Mouse (Mus musculus) liver (tissue): ENCODE data around the gene Gm3336.

ENCODE experiments used
- DNase-seq: peaks from one replicate; pipeline ENCODE4 v3.0.0-alpha.2; 2020; ENCODE audit warnings: mixed read lengths

Gene Gm3336

DNA sequence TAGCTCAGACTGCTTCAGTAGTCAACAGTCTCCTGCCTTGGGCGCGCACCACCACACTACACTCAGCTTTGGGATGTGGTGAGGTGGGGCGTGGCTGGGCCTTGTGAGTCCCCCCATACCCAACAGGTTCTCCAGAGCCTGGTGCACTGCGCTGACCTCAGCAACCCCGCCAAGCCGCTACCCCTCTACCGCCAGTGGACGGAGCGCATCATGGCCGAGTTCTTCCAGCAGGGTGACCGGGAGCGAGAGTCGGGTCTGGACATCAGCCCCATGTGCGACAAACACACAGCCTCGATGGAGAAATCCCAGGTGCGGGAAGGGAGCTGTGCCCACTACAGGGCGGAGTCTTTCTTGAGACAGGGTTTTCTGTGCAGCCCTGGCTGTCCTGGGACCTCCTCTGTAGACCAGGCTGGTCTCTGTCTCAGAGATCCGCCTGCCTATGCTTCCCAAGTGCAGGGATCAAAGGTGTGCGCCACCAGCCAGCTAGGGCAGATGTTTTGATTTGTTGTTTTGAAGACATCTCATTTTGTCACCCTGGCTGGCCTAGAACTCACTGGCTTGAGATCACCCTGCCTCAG is 30.8 kb downstream of the Gm3336 start:
- DNase-seq = peak; percentile 3

- DNase-seq = no peak
These were observed 31.9 kb downstream of the Gm3336 start for GRCm38 (mm10) chr8:70750128-70750680.

GRCm38 (mm10) chr8:70752000-70752764 is 33.8 kb downstream of the Gm3336 start:
- peak; percentile 85 for DNase-seq

DNA sequence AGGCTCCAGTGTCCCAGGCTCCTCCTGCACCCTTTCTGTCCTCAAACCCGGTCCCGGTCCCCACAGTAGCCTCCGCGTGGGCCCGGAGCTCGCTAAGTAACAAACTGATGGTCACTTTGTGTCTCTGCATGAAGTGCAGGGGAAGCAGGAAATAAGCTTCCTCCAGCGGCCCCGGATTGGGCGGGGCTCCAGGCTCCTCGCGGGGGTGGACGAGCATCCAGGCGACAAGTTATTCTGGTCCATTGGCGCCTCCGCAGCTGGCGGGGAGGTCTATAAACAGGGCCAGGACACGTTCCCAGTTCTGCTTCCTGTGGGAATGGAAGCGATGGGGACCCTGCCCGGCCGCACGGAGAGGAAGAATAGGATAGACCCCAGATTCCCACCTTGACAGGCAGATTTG is 34.8 kb downstream of the Gm3336 start:
- DNase-seq = peak; percentile 74

DNA sequence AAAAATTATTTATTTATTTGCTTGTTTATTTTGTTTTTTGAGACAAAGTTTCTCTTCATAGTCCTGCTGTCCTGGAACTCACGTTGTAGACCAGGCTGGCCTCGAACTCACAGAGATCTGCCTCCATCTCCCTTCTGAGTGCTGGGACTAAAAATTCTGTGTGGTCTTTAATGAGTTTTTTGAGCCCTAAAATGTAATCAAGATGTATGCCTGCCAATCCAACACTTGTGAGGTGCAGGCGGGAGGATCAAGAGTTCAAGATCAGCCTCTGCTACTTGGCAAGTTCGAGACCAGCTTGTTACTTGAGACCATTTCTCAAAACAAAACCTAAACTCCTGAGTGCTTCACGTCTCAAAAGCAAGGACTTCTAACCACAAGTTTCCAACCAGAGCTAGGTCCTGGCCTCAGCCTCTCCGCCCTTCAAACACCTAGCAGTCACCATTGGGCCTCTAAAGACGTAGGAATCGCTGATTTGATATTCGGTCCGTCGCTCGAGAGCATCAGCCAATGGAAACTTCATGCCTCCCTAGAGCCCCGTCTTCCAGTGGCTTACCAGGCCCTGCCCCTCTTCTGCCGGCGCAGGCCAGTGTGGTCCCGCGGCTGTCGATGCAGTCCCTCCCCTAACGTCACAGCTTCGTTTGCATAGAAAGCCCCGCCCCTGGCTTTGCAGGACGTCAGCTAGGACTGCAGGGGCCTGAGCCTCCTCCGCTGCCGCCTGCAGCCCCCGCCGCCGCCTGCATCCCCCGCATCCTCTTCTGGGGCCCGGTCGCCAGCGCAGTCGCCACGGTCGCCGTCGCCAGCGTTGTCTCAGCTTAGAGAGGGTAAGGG is 35.9 kb downstream of the Gm3336 start, which contains the start of gene Rab3a:
Rab3a (plus strand) TSS at position 637 of the 828 bp plus-strand sequence.
- peak; percentile 97 for DNase-seq

- DNase-seq = peak; percentile 40
These were observed 36.7 kb downstream of the Gm3336 start for GRCm38 (mm10) chr8:70754871-70755660.

DNA sequence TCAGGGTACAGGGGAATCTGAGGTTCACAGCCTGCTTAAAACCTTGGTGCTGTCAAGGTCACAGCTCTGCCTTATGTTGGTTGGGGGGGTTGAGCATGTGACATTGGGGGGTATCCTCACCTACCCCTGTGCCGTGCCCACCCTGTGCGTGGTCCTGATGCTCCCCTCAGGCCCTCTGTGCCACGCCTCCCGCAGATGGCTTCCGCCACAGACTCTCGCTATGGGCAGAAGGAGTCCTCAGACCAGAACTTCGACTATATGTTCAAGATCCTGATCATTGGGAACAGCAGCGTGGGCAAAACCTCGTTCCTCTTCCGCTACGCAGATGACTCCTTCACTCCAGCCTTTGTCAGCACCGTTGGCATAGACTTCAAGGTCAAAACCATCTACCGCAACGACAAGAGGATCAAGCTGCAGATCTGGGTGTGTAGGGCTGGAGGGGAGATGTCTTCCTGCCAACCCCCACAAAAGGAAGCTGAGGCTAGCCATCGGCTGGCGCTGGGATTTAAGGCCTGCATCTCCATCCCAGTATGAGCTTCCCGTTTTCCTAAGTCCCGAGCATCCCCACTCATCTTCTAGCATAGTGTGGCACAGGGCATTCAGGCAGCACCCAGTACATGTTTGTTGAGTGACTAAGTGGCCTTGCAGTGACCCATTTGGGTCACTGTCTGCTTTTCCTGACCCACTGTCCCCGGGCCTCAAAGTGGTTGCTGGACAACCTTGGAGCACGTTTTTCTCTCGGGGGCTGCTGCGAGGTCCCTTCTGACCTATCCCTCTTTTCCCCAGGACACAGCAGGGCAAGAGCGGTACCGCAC is 37.5 kb downstream of the Gm3336 start:
- DNase-seq = peak; percentile 3

- peak; percentile 1 for DNase-seq
These were observed 38.2 kb downstream of the Gm3336 start for GRCm38 (mm10) chr8:70756476-70757040.

- peak; percentile 52 for DNase-seq
These were observed 39.4 kb downstream of the Gm3336 start for GRCm38 (mm10) chr8:70757523-70758307.

GRCm38 (mm10) chr8:70758308-70758615 is 39.9 kb downstream of the Gm3336 start:
- DNase-seq = no peak

DNA sequence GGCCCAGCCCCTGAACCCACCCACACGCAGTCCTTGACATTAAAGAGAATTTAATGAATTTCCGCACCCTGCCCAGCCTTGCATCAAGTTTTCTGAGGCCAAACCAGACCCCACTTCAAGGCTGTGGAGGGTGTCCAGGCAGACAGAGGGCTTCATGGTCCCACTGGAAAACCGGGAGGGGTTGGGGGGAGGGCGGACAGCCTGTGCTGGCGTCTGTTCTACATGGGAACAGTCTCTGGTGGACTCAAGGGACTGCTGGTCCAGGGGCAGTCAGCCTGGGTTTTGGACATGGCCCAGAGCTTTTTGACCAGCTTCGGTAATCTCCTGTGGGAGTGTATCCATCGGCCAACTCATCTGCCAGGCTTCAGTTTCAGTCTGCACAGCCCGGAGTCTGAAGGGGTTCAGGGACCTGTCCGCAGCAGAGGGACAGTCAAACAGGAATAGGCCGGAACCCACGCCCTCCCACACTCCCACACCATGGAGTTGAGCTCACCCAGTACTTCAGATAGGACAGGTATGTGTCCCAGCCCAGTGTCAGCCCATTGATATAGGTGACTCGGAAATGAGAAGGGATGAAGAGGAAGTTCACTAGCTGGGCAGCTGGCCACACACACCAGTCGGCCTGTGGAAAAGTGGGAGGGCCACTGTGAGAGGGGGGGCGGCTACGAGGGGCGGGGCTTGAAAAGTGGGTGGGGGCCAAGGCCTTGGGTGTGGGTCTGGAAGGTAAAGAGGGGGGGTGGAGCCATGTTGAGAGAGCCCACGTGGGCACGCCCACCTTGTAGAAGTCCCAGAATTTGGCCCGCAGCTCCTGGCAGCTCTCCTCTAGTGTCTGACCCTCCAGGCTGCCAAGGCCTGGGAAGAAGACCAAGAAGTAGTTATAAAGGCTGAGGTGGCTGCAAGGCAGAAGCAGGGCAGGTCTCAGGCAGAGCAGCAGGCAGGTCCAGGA is 40.5 kb downstream of the Gm3336 start:
- DNase-seq = peak; percentile 49

GRCm38 (mm10) chr8:70760350-70760749 is 42.0 kb downstream of the Gm3336 start:
- peak; percentile 59 for DNase-seq

GRCm38 (mm10) chr8:70760775-70761406 is 42.5 kb downstream of the Gm3336 start, which contains the start of gene Mpv17l2:
Mpv17l2 (minus strand) TSS chr8:70760946.
- peak; percentile 98 for DNase-seq

DNA sequence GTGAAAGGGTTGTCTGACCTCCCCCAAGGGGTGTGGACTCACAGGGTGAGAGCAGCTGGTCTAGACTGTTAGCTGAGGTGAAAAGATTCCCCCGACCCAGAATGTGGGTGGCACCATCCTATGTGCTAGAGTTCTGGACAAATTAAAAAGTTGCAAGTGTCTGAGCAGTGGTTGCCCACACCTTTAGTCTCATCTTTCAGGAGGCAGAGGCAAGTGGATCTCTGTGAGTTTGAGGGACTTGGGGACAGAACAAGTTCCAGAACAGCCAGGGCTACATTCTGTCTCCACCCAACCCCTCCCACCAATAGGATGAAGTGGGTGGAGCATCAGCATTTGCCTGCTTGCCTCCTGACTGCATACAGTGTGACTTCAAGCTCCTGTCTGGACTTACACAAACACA is 43.8 kb downstream of the Gm3336 start:
- peak; percentile 83 for DNase-seq

DNA sequence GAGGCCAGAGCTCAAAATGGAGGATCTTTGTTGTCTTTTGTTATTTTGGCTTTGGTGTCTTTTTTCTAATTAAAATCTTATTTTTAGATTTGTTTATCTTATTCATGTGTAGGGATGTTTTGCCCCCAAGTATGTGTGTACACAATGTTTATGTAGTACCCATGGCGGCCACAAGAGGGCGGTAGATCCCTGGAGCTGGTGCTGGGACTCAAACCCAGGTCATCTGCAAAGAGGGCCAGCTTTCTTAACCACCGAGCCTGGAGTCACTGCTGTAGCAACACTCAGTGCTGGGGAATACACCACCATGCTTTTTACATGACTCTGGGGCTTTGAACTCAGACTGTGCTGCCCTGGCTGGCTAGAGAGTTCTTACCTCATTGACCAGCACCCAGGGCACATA is 45.0 kb downstream of the Gm3336 start:
- peak; percentile 86 for DNase-seq

DNA sequence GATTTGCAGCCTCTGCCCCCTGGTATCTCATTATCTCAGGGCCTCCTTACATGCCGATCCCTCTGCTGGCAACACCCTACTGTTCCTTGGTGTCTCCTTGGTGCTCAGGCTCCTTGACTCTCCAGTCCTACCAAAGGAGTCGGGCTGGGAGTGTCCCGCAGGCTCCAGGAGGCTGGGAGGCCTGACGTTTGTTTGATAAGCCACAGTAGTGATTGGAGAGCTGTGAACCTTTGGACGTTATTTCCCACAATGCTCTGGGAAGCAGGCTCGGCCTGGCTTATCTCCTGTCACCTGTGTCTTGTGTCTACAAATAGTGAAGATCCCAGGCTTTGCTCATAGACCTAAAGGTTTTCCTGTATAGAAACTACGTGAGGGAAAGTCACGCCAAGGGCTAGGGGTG is 45.7 kb downstream of the Gm3336 start:
- peak; percentile 86 for DNase-seq

GRCm38 (mm10) chr8:70764676-70765075 is 46.3 kb downstream of the Gm3336 start:
- no peak for DNase-seq

- DNase-seq = peak; percentile 2
These were observed 47.0 kb downstream of the Gm3336 start for GRCm38 (mm10) chr8:70765329-70765728.
